Mouse (Mus musculus): Measurements from ENCODE around the gene AL732309.1. TPM values are rescaled to one million over a fixed set of nuclear protein-coding genes. Genes with fewer than 3 reads are reported as not detected.

Gene AL732309.1
- polyA plus RNA-seq, 1 experiment = 12.5 TPM

DNA sequence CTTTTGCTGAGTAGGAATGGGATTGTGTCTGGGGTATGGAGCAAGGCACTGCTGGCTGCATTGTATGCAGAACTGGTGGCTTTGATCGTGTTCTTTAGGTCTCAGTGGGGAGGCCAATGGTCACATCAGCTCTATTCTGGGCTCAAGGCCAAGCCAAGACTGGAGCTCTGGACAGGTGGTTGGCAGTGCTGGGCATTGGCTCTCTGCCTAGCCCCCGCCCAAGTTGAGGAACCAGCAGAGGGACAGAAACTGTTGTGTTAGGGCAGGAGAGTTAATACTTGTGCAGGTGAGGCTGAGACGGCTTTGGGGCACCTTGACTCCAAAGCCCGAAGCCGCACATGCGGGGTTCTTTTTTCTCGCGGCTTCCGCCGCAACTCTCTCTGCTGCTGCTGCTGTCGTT, 43.0 kb upstream of the AL732309.1 start, which contains the start of gene Lrrc26:
TSS of gene Lrrc26 (plus strand) at position 265 of the 400 bp plus-strand sequence.
- peak; percentile 82 to 86 for DNase-seq
- peaks cover 67% of the 10 kb centered on the region for H3K4me1 ChIP-seq (ENCODE audit: control insufficient read depth, insufficient read depth, low read length)
- TF ChIP-seq POLR2A (IDR thresholded peaks at IDR 0.05; ENCODE audit: borderline replicate concordance, insufficient read depth, low read length) = peak; percentile 16; the same call in 1 of the 2 replicates
- no peak for TF ChIP-seq CTCF (IDR thresholded peaks at IDR 0.05; ENCODE audit: borderline replicate concordance, insufficient read depth, low read depth, low read length)
- H3K27ac ChIP-seq (ENCODE audit: insufficient read depth, low read length) = peak within 1 kb of the TSS; percentile 68
- H3K27me3 ChIP-seq (ENCODE audit: control insufficient read depth, insufficient read depth, low read length) = no peaks in the 10 kb centered on the region
- H3K4me3 ChIP-seq (replicated peaks; ENCODE audit: insufficient read depth, low read depth, low read length) = peak within 1 kb of the TSS; percentile 29
- 2% methylated on average over 11 of the region's 11 CpGs for WGBS

DNA sequence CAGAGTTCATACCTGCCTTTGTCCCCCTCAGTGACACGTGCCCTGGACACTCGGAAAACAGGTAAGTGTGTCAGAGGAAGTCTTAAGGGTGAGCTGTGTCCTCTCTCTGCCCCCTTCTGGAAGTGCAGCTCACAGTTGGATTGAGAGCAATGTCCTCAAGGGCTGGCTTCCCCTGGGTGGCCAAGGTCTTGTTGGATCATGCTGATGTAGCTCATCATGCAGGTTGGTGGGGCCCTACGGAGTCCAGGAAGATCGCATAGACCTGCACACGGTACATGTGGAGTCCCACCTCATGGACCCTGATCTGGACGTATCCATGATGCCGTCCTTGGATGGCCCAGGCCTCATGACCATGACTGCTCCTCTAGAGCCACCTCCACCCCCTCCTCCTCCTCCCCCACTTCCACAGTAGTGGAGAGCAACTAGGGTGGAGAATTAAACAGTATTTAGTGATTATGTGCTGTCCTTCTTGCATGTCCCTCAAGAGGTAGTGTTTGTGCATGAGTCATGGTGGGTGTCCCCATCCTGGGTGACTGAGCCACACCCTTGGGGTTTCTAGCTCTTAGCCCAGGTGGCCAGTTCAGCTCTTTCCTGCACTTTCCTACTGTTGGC, 42.2 kb upstream of the AL732309.1 start:
- TF ChIP-seq POLR2A (IDR thresholded peaks at IDR 0.05; ENCODE audit: borderline replicate concordance, insufficient read depth, low read length) (0 out of 2 replicates have a peak, but pooled peaks have one; percentile 32), CTCF (IDR thresholded peaks at IDR 0.05; ENCODE audit: borderline replicate concordance, insufficient read depth, low read depth, low read length) (0 out of 2 replicates have a peak, but pooled peaks have one; percentile 16)
- Histone ChIP-seq H3K4me1 (ENCODE audit: control insufficient read depth, insufficient read depth, low read length) (peaks cover 63% of the 10 kb centered on the region), H3K4me3 (replicated peaks; ENCODE audit: insufficient read depth, low read depth, low read length) (no peak overlapping the region), H3K27me3 (ENCODE audit: control insufficient read depth, insufficient read depth, low read length) (no peaks in the 10 kb centered on the region), H3K27ac (ENCODE audit: insufficient read depth, low read length) (no peak overlapping the region)
- DNase-seq = peak; percentile 46 to 55
- WGBS = 59% methylated on average over 7 of the region's 7 CpGs

- Histone ChIP-seq H3K4me3 (replicated peaks; ENCODE audit: insufficient read depth, low read depth, low read length) (no peak within 1 kb of the TSS), H3K27me3 (ENCODE audit: control insufficient read depth, insufficient read depth, low read length) (no peaks in the 10 kb centered on the region), H3K4me1 (ENCODE audit: control insufficient read depth, insufficient read depth, low read length) (peaks cover 59% of the 10 kb centered on the region), H3K27ac (ENCODE audit: insufficient read depth, low read length) (peak within 1 kb of the TSS; percentile 26)
- peak; percentile 12; the same call in 1 of the 2 replicates for TF ChIP-seq POLR2A (IDR thresholded peaks at IDR 0.05; ENCODE audit: borderline replicate concordance, insufficient read depth, low read length)
- no peak for TF ChIP-seq CTCF (IDR thresholded peaks at IDR 0.05; ENCODE audit: borderline replicate concordance, insufficient read depth, low read depth, low read length)
- peak in 1 of 2 experiments; percentile 58 for DNase-seq
- WGBS = 25% methylated on average over 6 of the region's 6 CpGs
These were observed 41.4 kb upstream of the AL732309.1 start, which contains the start of gene Tmem210 for GRCm38 (mm10) chr2:25287927-25288649. Gene Tmem210 (plus strand): TSS chr2:25288145.

DNA sequence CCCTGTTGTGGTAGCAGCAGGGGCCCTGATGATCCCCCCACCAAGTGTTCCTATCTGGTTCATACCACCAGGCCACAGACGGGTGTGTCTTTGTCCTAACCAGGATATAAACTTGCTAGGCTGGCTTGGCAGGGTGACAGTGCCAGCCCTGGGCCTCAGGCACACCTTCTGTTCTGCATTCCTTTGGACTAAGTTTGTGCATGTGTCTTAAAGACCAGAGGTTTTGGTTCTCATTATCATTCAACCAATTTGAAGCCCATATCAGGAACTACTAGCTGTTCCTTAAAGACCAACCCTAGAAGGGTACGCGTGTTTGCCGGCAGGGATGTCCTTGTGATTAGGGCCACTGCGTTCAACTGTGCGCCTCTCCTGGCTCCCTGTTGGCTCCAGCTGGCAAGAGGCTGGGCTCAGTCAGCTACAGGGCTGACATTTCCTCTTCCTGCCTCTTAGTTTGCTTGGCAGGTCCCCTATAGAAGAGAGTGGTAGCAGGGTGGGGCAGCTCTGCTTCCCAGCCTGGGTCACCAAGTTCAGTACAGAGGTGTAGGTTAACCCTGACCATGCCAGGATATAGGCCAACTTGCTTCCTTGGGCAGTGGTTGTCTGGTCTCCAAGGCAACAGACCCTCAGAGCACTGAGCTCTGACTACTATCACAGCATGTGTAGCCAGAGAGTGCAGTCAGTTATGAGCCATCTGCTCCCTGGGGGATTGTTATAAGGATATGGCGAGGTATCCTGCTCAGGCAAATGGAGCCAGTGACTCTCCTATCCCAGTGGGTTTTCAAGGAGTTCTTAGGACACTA, 40.4 kb upstream of the AL732309.1 start:
- 5% methylated on average over 7 of the region's 7 CpGs for WGBS
- Histone ChIP-seq H3K4me1 (ENCODE audit: control insufficient read depth, insufficient read depth, low read length) (peaks cover 54% of the 10 kb centered on the region), H3K27ac (ENCODE audit: insufficient read depth, low read length) (peak overlapping the region; percentile 26), H3K4me3 (replicated peaks; ENCODE audit: insufficient read depth, low read depth, low read length) (no peak overlapping the region), H3K27me3 (ENCODE audit: control insufficient read depth, insufficient read depth, low read length) (no peaks in the 10 kb centered on the region)
- TF ChIP-seq CTCF (IDR thresholded peaks at IDR 0.05; ENCODE audit: borderline replicate concordance, insufficient read depth, low read depth, low read length) = no peak
- peak; percentile 14; the same call in 1 of the 2 replicates for TF ChIP-seq POLR2A (IDR thresholded peaks at IDR 0.05; ENCODE audit: borderline replicate concordance, insufficient read depth, low read length)
- peak; percentile 70 to 73 for DNase-seq

GRCm38 (mm10) chr2:25286314-25286713, 39.7 kb upstream of the AL732309.1 start:
- peak in 1 of 2 experiments; percentile 32 for DNase-seq
- peak overlapping the region; percentile 10; the same call in 1 of the 2 replicates for H3K27ac ChIP-seq (ENCODE audit: insufficient read depth, low read length)
- TF ChIP-seq POLR2A (IDR thresholded peaks at IDR 0.05; ENCODE audit: borderline replicate concordance, insufficient read depth, low read length) = 0 out of 2 replicates have a peak, but pooled peaks have one; percentile 2
- TF ChIP-seq CTCF (IDR thresholded peaks at IDR 0.05; ENCODE audit: borderline replicate concordance, insufficient read depth, low read depth, low read length) = no peak
- H3K4me3 ChIP-seq (replicated peaks; ENCODE audit: insufficient read depth, low read depth, low read length) = no peak overlapping the region
- H3K4me1 ChIP-seq (ENCODE audit: control insufficient read depth, insufficient read depth, low read length) = peaks cover 47% of the 10 kb centered on the region
- no peaks in the 10 kb centered on the region for H3K27me3 ChIP-seq (ENCODE audit: control insufficient read depth, insufficient read depth, low read length)
- 69% methylated on average over 1 of the region's 1 CpGs for WGBS

- Histone ChIP-seq H3K4me3 (replicated peaks; ENCODE audit: insufficient read depth, low read depth, low read length) (no peak overlapping the region), H3K4me1 (ENCODE audit: control insufficient read depth, insufficient read depth, low read length) (peaks cover 40% of the 10 kb centered on the region), H3K27ac (ENCODE audit: insufficient read depth, low read length) (no peak overlapping the region), H3K27me3 (ENCODE audit: control insufficient read depth, insufficient read depth, low read length) (no peaks in the 10 kb centered on the region)
- TF ChIP-seq CTCF (IDR thresholded peaks at IDR 0.05; ENCODE audit: borderline replicate concordance, insufficient read depth, low read depth, low read length) (no peak), POLR2A (IDR thresholded peaks at IDR 0.05; ENCODE audit: borderline replicate concordance, insufficient read depth, low read length) (no peak)
- no peak for DNase-seq
- 80% methylated on average over 2 of the region's 2 CpGs for WGBS
These were observed 38.9 kb upstream of the AL732309.1 start for GRCm38 (mm10) chr2:25285551-25285950.

Data from cerebellum, adult 2 months (tissue).